Mouse (Mus musculus) T-helper 2 cell (primary cell): ENCODE data around the gene Nrgn.

Experiments used
- in situ Hi-C: fragments of 300-600 bp; cut with MboI, MseI; formaldehyde crosslinking; loops from one replicate; pipeline ENCODE4 v1.15.1; 2025; ENCODE audit warnings: high pct_unique_total_duplicates

Gene Nrgn

DNA sequence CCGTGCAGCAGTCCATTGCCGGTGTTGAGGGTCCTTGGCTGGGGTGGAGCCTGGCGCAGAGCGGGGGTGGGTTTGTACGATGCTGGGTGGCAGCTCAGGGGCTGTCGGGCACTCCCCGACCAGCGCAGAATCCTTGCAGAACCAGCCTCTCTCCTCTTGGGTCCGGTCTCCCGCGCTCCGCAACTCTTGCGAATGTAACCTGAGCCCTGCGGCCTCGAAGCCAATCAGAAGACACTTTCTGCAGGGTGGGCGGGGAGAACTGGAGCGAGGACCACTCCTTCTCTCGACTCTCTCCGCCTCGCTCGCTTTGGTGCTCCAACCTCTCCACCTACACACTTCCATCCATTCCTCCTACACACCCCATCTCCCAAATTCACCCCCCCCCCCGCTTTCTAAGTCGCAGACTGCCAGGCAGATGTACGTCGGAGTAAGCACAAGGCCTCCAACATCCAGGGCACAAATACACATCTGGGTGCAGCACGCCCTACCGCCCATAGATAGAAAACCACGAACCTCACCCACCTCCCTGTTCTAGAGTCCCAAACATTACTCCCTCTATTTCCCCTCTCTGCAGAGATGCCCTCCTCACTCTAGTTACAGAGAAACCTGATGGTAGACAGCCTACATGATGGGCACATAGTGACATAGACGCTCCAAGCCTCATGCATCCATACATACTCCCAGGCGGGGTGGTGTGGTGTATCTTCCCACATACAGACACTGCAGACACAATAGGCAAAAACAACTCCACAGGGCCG, at the start of gene Nrgn:
Gene Nrgn, minus strand, starts transcription at position 369 of the 758 bp plus-strand sequence.
- in situ Hi-C loops = no loop called here

DNA sequence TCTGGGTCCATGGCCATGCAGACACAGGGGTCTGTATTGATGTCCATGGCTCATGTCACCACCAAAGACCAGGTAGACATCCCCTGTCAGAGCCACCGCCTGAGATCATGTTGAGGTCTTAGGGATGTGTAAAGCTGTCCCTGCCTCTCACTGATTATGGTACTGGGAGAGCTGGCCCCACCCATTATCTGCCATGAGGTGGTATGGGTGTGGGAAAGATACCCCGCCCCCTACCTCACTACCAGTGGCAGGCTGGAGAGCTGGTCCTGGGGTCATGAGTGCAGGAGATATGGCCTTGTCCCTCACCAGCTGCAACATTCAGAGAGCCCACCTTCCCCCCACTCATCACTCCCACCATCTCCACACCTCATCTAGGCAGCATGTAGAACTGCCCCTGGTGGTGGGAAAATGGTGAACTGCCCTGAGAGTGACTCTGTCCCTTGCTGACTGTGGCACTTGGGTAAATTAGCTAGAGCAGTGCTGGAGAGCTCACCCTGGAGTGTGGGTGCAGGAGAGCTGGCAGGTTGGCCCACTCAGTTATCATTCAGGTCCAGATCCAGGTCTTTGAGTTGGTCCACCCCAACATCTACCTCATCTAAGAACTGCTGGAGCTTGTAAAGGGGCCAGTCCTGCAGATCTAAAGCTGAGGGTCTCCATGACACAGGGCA, 48.0 kb upstream of the Nrgn start:
- in situ Hi-C loops = no loop called here

DNA sequence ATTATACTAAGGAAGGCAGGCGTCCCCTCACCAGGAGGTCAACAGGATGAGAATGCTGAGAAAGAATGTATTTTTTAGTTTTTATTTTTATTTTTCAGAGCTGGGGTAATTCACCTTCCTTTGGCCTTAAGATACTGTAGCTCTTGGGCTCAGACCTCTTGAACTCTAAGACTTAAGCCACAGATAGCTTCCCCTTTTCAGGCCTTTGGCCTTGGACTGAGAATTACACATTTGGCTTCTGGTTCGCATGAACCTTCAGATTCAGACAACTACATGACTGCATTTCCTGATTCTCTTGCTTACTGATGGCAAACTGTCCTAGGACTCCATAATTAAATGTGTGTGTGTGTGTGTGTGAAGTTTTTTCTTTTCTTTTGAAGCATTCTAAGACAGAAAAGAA, 45.9 kb upstream of the Nrgn start:
- in situ Hi-C loops = no loop called here

DNA sequence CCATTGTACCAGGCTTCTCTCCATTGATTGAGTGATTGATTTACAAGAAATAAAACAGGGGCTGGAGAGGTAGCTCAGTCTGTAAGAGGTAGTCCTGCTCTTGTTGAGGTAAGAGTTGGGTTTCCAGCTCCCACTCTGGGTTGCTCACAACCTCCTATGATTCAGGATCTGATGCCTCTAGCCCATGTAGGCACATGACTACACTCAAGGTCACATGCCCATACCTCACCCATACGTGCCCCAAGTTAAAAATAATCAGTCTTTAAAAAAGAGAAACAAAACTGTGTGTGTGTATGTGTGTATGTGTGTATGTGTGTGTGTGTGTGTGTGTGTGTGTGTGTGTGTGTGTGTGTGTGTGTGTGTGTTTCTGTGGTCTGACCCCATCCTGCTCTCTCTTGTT, 42.9 kb upstream of the Nrgn start:
- in situ Hi-C loops = no loop called here

DNA sequence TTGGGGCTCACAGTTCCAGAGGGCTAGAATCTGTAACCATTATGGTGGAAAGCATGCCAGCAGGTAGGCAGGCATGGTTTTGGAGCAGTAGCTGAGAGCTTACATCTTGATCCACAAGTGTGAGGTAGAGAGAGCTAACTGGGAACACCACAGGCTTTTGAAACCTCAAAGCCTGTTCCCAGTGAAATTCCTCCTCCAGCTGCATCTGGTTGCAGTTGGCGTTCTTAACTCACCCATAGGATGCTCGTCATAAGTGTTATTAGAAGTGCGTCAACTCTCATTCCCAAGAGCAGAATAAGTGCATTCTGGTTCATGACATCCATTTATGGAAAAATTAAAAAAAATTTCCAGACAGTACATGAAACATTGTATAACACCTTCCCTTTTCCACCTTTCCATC, 41.0 kb upstream of the Nrgn start:
- in situ Hi-C loops = no loop called here

DNA sequence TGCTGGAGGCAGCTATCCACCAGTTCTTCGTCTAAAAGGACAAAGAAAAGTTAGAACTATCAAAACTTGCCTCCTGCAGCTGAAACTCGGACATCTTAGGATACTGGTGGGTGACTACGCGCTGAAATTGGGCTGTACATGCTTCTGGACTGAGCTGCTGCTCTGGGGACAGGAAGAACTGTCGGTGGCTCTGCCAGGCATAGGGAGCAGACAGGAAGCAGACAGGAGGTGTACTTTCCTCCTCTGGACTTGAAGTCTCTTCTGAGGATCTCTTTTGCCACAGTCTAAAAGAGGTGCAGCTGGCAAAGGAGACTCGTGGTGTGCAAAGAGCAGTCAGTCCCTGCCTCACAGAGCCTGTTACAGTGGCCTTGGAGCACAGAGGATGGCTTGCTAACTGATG, 39.9 kb upstream of the Nrgn start:
- in situ Hi-C loops = no loop called here

DNA sequence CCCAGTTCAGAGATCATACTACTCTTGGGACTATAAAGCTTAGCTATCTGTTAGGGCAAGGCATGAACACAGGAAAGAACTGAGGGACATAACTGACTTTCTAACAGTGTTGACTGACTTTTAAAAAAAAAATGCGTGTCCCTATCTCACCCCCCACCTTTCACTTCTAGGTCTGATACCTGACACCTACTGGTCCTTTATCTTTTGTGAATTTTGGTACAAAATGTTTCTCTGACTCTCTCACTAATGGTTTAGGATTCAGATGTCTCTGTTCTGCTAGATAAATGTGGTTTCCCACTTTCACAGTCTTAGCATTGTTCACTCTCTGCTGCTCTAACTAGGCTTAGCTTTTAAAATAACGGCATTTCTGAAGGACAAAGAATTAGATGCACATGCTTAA, 39.3 kb upstream of the Nrgn start:
- in situ Hi-C loops = no loop called here

DNA sequence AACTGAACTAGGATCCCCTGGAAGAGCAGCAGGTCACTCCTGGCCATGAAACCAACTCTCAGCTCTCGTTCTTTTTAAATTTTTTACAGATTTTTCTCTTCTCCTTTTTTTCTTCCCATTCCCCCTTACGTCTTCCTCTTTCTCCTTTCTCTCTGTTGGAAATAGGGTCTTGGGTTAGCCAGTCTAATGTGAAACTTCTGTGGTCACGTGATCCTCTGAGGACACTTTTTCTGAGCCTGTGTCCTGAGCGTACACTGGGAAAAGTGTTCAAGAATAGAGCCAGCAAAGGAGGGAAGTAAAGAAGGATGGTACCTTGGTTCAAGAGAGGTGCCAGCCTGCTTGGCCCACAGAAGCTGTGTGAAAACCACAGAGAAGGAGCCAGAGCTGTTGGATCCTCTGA, 37.7 kb upstream of the Nrgn start:
- in situ Hi-C loops = no loop called here

DNA sequence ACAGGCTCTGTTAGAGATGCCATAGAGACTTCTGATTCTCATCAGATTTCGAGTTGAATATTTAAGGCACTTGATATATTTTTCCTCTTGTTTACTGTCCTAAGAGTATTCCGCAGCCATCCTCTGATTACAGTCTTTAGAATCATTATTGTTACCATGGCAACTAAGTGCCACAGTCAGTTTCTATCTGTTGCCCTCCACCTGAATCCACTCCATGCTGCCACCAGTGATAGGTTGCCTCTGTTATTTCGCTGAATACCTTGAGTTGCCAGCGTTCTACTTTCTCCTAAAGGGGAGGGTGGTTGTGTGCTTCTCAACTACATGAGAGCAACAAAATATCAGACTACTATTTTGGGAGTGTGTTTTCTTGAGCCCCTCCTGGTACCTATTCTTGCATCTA, 34.0 kb upstream of the Nrgn start:
- in situ Hi-C loops = no loop called here

DNA sequence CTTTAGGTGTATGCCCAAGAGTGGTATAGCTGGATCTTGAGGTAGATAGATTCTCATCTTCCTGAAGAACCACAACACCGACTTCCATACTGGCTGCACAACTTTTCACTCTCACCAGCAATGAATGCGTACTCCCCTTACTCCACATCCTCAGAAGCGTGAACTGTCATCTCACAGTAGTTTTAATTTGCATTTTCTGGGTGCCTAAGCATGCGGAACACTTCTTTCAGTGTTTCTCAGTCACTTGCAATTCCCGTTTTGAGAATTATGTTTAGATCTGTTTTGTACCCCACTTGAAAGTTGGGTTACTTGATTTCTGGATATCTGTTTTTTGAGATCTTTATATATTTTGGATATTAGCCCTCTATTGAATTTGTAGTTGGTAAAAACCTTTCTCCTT, 30.9 kb upstream of the Nrgn start:
- in situ Hi-C loops = no loop called here

DNA sequence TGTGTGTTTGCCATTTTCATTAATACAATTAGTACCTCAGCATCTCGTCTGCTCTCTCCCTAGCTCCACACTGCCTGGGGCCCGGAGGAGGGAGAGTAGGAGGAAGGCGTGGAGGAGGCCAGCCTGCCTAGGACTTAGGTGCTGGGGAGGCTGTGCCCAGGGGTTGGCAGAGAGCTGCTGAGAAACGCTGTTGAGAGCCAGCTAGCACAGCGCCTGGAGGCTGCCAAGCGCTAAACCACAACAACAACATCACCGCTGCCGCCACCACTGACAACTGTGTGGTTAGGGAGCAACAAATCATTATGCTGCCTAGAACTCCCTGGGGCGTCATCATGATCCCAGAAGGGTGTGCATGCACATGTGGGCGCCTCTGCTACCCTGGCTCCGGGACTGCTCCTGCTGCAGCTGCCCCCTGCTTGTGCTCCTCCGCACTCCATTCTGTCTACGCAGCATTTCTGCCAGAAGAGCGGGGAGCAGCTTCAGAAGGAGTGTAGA, 23.8 kb upstream of the Nrgn start:
- in situ Hi-C loops = no loop called here

DNA sequence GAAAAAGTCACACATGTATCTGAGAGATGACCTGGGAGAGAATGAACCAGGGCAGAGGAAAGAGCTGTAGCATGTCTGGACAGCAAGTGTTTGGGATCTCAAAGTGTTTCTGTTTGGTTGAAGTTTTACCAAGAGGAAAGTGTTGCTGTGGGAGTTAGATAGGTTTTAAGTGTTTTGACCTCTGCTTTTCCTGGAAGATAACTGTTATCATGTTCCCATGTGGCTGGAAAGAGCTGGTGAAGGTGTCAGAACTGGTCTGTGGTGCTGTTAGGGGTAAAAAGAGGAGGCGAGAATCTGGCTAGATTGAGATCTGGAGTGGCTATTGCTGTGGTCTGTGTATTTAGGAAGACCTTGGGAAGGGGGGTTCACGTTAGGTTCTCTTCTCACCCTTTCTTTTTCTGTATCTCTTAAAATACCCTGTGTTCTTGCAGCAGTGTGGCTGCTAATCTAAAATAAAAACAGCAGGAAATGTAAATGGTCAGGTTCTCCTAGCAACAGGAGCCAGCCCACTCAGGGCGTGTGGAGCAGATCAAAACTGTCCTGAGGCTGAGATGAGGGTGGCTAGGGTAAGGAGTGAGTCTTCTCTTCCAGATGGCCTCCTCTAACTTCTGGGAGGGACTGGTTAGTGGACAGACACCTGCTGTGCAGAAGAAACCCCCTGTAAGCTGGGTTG, 19.6 kb upstream of the Nrgn start:
- in situ Hi-C loops = no loop called here

DNA sequence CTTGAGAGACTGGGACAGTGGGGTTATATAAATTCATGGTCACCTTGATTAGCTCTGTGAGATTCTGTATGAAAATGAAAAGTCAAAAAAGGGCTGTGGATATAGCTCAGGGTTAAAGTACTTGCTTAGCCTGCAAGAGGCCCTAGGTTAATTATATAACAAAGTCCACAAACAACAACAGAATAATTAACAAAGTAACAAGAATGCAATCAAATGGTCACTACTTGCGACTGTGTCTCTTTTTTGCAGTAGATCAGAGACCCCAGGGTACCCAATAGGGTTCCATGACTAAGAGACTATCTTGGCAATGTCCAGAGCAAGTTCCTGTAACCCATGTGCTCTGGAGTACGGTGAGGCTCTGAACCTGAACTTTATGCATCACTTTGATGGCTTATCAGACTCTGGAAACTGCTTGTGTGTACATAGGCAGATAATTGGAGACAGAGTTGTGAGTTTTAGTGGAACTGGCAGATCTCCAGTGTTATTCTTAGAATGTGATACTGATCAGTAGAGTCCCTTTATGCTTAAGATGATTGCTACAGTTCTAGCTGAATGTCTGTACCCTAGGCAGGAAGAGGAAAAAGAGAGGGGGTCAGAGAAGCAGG, 16.6 kb upstream of the Nrgn start:
- in situ Hi-C loops = no loop called here

DNA sequence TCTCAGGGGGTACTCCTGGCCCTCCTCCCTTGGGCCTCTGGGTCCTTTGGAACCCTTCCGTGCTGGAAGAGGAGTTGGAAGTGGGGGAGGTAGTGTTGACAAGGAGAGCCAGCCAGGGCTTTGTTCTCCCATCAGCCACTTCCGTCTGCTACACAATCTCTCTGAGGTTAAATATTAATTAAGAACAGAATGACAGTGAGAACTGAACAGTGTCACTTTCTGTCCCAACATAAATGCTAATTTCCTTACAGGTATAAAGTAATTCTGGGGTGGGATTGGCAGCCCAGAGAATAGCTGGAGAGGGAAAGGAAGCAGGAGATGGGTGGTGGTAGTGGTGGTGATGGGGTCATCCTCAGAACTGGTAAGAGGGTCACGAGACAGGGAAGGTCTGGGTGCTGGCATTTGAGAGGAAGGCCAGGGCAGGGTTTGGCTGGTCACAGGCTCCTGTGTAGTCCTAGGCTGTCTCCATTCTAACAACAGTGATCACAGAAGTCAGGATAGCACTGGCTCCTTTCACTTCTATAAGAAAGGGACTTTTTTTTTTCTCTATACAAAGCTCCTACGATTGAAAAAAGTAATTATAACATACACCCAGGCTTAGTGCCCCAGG, 16.0 kb upstream of the Nrgn start:
- in situ Hi-C loops = no loop called here

DNA sequence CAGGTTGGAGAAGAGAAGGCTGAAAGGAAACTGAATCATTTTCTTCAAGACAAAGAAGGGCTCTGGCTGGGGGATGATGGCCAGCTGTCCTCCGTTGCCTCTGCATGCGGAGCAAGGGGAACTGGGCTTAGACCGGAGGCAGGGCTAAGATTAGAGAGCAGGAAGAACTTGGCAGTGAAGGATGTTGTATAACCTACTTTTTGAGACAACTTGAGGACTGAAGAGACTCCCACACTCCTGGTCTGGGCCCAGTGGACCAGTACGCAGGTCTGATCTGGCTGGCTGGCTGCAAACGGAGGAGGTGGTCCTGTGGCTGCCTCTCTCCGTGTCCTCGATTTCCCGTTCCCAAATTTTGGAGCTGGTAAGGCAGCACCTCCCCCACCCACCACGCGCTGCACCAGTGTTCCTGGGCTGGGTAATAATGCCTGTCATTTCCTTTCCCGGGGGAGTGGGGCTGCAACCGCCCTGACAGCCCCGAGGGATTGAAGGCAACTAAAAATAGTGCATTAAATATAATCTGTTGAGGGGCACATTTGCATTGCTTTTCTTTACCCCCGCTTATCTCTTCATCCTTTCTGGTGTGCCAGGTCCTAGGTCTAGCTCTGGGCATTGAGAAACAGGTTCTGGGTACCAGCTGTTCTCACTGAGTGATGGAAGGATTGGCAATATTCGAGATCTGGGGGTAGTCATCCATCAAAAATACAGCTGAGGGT, 15.3 kb upstream of the Nrgn start:
- in situ Hi-C loops = no loop called here

DNA sequence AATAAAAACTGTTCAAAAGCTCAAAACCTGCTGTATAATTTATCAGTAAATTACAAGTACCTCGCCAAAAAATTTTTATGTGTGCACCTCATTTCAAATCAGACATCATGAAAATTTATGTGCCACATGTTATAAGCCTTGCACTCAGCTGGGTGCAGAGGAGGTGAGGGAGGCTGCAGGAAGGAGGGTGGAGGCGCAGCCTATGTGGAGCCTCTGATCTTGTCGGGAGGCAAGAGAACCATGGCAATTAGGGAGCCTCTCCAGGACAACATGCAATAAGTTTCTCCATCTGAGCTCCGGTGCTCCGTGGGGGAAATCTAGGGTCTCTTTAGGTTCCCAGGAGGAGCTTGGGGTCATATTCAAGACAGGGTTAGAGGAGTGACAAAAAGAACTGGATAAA, 14.8 kb upstream of the Nrgn start:
- in situ Hi-C loops = no loop called here

DNA sequence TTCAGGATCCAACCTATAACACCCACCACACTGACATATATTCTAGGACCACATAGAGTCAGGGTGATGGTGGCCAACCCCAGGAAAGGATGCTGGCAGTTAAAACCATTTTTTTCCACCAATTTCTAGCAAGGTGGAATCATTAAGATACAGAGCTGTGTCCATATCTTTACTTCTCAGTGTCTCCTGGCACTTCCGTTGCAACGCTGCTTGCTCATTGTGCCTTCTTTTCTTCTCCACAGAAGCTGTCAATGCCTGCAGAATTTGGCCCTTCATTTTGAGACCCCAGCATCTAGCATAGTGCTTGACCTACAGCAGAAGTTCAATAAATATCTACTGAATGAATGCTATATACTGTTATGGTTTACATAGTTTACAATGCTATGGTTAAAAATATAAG, 14.3 kb upstream of the Nrgn start:
- in situ Hi-C loops = no loop called here

DNA sequence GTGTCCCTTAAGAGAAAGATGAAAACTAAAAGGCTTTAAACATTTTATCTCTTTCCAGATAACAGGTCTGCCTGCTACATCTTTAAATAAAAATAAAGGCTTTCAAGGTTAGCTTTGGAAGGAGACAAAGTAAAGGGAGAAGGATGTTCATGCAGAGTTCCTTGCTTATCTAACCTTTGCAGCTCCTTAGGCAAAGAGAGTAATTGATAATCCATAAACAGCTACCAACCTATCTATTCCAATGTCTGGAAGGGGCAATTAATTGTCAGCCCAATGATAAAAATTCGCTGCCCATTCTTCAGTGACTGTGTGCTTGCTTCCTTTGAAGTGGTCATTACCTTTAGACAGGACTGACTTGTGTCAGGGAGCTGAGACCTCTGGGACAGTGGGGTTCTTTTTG, 11.1 kb upstream of the Nrgn start:
- in situ Hi-C loops = no loop called here

DNA sequence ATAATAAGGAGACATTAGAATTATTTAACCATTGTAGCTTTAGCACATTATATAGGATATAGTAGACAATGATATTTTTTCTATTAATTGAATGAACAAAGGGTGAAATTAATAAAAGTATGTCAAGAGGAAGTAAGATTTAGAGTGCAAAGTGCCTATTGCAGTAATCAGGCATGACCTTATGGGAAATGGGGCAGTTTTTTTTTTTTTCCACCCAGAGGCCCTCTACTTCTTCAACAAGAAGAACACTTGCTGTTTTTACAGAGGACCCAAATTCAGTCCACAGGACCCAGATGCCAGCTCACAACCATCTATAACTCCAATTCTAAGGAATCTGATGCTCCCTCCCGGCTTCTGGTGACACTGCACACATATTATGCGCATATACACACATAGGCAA, 7.9 kb upstream of the Nrgn start:
- in situ Hi-C loops = no loop called here

DNA sequence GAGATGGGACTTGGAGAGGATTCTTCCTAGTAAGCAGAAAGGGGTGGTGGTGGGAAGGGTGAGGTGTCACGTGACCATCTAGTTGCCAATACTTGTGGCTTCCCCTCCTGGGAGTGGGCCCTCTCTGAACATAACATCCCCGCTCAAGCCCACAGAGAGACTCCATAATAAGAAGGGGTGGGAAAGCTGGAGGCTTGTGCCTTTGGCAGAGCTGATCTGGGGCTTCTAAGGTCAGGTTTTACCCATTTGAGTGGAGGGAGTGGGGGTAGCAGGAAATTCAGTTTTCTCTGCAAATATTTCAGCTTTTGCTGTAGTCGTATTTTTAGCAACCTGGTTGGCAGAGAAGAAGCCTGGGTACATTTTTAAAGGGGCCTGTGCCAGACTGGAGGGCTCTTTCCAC, 3.7 kb upstream of the Nrgn start:
- in situ Hi-C loops = no loop called here
